Mouse (Mus musculus) left cerebral cortex, postnatal 36 days (tissue): Measurements from ENCODE around the gene Trim17. TPM values are rescaled to one million over a fixed set of nuclear protein-coding genes. Genes with fewer than 3 reads are reported as not detected.

ENCODE experiments used
- DNase-seq, 2 experiments: peaks; one replicate each; pipeline ENCODE4 v3.0.0; 2021 to 2022; ENCODE audit warnings: low spot score in 2 of 2, mixed read lengths in 1 of 2
- intact Hi-C: fragments of 180-260 bp; cut with DNase I; formaldehyde crosslinking; loops from one replicate; pipeline ENCODE4 v1.15.1; 2025
- total RNA-seq, 2 experiments: library from RNA; stranded (reverse); gene quantifications; 2 replicates each; pipeline ENCODE4 v1.2.3; 2021

The Trim17 gene
- total RNA-seq, 2 experiments from 2014 or later = 4.8 to 5.7 TPM

GRCm38 (mm10) chr11:58964216-58964615 is 9.7 kb downstream of the Trim17 start:
- intact Hi-C loops = no loop called here
- no peak for DNase-seq

DNA sequence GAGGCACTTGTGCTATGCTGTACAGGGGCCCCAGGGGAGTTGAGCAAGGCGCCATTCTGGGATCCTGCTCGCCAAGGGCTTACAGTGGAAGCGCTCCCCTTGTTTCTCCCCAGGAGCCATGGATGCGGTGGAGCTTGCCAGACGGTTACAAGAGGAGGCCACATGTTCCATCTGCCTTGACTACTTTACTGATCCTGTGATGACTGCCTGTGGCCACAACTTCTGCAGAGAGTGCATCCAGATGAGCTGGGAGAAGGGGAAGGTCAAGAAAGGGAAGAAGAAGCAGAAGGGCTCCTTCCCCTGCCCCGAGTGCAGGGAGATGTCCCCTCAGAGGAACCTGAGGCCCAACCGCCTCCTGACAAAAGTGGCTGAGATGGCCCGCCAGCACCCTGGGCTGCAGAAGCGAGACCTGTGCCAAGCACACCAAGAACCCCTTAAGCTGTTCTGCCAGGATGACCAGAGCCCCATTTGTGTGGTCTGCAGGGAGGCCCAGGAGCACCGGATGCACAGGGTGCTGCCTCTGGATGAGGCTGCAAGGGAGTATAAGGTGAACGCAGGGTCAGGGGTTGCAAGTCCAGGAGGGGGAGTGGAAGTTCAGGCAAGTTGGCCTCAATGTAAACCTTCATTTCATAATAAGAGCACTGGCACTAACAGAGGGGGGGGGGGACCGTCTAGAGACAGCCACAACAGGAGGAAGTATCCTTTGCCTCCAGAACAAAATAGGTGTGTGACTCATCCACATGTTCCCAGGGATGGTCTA is 10.7 kb downstream of the Trim17 start:
- DNase-seq = no peak
- intact Hi-C loops = no loop called here

GRCm38 (mm10) chr11:58967346-58967745 is 12.9 kb downstream of the Trim17 start:
- intact Hi-C loops = no loop called here
- no peak for DNase-seq

DNA sequence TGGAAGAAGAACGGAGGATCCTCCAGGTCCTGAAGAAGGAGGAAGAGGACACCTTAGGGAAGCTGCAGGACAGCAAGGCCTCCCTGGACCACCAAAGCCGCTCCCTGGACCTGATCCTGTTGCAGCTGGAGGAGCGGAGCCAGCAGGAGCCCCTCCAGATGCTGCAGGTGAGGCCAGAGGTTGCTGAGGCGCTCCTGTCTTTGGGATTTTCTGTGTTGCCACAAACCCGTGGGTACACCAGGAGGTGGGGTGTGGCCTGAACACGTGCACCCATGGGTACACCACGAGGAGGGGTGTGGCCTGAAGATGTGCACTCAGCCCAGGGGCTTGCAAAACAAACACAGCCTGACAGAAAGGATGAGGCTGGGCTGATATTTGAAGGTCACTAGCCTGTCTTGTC is 14.1 kb downstream of the Trim17 start:
- DNase-seq = no peak
- intact Hi-C loops = no loop called here

- no peak for DNase-seq
- intact Hi-C loops = no loop called here
Observed at GRCm38 (mm10) chr11:58969027-58969426, 14.5 kb downstream of the Trim17 start.

GRCm38 (mm10) chr11:58969659-58970058 is 15.2 kb downstream of the Trim17 start:
- DNase-seq = no peak
- intact Hi-C loops = no loop called here

DNA sequence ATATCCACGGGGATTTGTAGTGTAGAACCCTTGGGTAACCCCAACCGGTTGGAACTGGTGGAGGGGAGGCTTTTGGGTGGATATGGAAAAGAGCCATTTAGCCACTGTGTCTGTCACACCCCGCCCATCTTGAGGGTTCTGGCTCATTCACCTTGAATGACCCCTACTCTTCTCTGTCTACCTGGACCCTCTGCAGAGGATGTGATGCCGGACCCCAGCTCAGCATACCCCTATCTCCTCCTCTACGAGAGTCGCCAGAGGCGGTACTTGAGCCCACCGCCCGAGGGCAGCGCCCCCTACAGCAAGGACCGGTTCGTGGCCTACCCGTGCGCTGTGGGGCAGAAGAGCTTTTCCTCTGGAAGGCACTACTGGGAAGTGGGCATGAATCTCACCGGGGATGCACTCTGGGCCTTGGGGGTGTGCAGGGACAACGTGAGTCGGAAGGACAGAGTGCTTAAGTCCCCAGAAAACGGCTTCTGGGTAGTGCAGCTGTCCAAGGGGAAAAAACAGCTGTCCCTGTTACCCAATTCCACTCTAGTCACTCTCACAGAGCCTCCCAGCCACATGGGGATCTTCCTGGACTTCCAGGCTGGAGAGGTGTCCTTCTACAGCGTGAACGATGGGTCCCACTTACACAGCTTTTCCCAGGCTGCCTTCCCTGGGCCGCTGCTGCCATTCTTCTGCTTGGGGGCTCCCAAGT is 16.5 kb downstream of the Trim17 start:
- intact Hi-C loops = no loop called here
- no peak for DNase-seq

DNA sequence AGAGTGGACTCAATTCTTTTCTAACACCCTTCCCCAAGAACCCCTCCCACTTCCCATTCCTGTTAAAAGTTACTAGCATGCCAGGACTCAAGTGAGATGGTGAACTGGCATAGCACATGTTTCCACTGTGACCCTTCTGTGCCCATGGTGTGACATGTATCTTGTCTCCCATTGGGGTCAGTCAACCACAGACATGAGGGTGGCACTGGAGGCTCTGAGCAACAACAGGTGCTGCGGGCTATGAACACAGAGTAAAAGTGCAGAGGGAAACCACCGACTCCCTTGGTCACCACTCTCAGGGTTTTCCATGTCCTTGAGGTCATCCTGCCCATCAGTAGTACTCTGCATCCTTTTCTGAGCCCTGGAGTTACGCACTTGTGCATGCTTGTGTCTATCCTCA is 17.3 kb downstream of the Trim17 start:
- intact Hi-C loops = no loop called here
- DNase-seq = no peak

DNA sequence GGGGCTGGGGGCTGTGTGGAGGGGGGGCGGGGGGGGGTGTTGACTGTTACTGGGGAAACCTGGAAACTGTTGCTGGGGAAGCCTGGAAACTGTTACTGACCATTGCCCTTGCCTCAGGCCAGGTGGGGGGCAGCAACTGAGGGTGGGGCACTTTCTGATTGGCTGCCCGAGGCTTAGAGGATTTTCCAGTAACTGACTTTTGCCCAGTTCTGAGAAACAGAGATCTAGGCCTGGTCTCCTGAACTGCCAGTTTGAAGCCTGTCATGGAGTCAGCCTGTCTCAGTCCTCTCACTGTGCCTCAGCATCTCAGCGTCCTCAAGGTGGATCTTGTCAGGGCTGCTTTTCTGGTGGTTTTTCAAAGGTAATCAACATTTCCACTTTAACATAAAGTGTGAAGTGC is 19.9 kb downstream of the Trim17 start:
- intact Hi-C loops = no loop called here
- DNase-seq = no peak

GRCm38 (mm10) chr11:58977150-58977549 is 22.7 kb downstream of the Trim17 start:
- intact Hi-C loops = no loop called here
- DNase-seq = no peak

DNA sequence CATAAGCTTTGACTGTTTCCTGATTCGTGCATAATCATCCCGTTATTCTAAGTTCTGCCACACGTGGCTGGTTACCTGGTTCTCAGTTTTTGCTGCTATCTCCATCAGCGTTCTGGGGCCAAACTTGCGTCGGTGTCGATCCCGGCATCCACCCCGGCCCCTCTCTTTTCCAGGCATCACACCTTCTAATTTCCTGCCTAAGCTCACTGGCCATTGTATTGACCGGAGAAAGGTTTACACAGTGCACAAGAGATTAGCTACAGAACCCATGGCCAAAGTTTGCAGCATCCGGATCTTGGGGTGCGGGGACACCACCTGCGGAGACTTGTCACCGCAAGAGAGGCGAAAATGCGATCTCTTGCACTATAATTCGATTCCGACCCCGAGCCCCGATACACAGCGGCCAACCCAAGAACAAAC is 23.1 kb downstream of the Trim17 start:
- DNase-seq = no peak
- intact Hi-C loops = loop anchor here (2.0 kb wide), 1 partner anchor 17 kb away; no protein-coding TSS in a partner anchor

DNA sequence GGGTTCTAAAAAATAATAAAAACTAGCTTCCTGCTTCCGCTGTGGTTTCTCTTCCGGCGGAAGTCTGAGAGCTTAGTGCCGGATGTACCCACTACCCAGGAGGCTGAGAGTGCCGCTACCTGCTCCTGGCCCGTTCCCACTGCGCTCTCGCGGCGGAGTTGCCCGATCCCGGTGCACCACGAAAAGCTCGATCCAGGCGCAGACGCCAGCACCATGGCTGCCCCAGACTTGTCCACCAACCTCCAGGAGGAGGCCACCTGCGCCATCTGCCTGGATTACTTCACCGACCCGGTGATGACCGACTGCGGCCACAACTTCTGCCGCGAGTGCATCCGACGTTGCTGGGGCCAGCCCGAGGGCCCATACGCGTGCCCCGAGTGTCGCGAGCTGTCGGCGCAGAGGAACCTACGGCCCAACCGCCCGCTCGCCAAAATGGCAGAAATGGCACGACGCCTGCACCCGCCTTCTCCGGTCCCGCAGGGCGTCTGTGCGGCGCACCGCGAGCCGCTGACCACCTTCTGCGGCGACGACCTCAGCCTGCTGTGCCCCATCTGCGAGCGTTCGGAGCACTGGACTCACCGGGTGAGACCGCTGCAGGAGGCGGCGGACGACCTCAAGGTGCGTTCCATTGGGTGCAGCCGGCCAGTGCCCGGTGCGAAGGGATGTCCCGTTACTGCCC is 23.7 kb downstream of the Trim17 start, which contains the start of gene Trim11:
Trim11 (plus strand) TSS at position 67 of the 679 bp plus-strand sequence.
- DNase-seq = peak; percentile 68 to 70
- intact Hi-C loops = loop anchor here (2.0 kb wide), 1 partner anchor 17 kb away; no protein-coding TSS in a partner anchor

- no peak for DNase-seq
- intact Hi-C loops = loop anchor here (2.0 kb wide), 1 partner anchor 18 kb away; no protein-coding TSS in a partner anchor
Observed at GRCm38 (mm10) chr11:58978706-58979030, 24.2 kb downstream of the Trim17 start.

DNA sequence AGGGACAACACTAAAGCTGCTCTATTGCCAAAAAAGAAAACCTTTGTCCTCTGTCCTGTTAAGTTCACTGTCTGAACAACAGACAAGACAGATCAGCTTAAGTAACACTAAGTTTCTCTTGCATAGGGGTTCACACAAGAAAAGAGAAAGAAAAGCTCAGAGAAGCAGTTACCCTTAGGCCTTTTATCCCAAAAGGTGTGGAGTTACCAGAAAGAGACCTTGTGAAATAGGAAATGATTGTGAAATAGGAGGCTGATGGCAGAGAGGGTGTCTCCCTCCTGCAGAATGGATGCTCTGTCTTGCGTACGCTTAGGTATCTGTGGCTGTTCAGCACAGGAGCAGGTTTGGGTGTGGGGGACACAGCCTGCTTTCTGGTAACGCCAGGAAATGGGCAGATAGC is 24.7 kb downstream of the Trim17 start:
- intact Hi-C loops = loop anchor here (2.0 kb wide), 1 partner anchor 18 kb away; no protein-coding TSS in a partner anchor
- no peak for DNase-seq

DNA sequence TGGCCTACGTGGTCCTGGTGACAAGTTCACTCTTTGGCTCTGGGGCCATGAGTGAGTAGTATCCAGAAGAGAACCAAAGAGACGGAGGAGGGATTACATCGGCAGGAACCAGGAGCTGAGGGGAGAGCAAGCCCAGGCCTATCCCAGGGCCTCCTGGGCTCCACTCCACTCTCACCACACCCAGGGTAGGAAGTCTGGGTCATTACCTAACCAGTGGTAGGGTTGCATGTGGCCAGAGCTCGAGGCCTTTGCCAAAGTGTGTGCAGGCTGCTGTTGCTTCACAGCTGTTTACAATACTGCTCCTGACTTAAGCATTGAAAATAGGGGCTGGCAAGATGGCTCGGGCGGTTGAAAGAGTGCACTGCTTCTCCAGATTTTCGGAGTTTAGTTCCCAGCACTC is 25.2 kb downstream of the Trim17 start:
- no peak for DNase-seq
- intact Hi-C loops = loop anchor here (2.0 to 5.0 kb wide), 2 partner anchors 19 to 213 kb away; partner anchors contain the start of gene Guk1

- DNase-seq = no peak
- intact Hi-C loops = loop anchor here (5.0 kb wide), 1 partner anchor 212 kb away; the partner anchor contains the start of gene Guk1
Observed at GRCm38 (mm10) chr11:58980381-58980990, 26.0 kb downstream of the Trim17 start.

DNA sequence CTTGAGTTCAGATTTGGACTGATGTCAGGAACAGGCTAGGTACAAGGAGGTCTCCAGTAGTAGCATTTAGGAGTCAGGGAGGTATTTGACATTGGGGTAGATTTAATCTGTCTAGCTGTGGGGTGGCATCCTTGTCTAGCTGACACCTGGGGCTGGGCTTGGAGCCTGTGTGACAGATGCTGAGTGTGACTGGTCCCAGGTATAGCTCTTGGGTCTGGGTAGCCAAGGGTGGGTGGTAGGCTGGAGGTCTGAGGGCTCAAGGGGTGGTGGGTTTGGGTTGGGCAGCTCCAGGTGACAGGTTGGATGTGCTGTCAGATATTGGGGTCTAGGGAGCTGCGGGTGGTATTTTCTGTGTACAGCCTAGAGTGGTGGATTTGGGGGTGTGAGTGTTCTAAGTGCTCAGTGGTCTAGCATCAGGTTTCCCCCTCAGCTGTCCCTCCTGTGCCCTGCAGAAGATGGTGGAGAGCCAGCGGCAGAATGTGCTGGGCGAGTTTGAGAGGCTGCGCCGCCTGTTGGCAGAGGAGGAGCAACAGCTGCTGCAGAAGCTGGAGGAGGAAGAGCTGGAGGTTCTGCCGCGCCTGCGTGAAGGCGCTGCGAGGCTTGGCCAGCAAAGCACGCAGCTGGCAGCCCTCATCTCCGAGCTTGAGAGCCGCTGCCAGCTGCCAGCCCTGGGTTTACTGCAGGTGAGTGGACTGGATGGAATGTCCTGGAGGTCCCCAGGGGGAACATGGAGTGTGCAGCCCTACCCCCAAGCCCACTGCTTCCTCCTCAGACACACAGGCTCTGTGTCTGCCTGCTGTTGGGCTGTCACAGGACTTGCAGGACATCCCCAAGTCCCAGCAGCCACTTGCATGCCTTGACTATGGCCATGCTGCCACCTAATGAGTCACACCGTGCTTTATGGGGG is 27.3 kb downstream of the Trim17 start:
- peak; percentile 76 to 79 for DNase-seq
- intact Hi-C loops = loop anchor here (5.0 kb wide), 1 partner anchor 211 kb away; the partner anchor contains the start of gene Guk1

DNA sequence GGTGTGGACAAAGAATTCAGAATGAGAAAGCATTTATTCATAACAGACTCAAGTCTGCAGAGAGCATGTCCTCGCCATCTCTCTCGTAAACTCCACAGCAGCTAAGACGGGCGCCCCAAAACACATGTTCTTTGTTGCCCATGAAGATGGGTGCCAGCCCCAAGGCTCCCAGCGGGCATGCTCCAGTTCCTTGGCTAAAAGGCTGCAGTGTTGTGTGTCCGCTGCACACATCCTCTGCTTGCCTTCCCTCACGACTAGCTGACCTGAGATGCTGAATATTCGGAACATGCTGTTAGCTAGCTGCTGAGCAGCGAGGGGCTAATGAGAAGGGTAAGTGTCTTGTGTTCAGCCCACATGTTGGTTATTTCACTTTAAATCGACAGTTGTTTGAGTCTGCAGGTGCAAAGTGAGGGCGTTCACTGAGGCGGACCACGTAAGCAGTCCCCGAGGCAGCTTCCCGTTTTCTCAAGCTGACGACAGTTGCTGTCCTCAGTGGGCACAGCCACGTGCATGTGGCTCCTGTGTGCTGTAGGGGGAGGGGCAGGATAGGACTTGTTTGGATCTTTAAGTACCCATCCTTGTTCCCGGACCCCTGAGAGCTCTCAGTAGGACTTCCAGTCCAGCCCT is 28.1 kb downstream of the Trim17 start:
- intact Hi-C loops = loop anchor here (5.0 kb wide), 1 partner anchor 210 kb away; the partner anchor contains the start of gene Guk1
- DNase-seq = no peak
